Mouse (Mus musculus): ENCODE results near the gene Epb41. TPM values are rescaled to one million over a fixed set of nuclear protein-coding genes. Genes with fewer than 3 reads are reported as not detected.

Gene Epb41
- total RNA-seq (2021): 10 to 100 TPM; 70.2 to 77.8 TPM

- peak; percentile 90 for DNase-seq
- intact Hi-C loops (cut with DNase I): loop anchor here (5.0 kb wide), 2 partner anchors 173 to 213 kb away; no protein-coding TSS in a partner anchor
These were observed at the start of gene Epb41 for GRCm38 (mm10) chr4:132074933-132075769. TSS of gene Epb41 (minus strand) at chr4:132075321.

- DNase-seq: no peak
- intact Hi-C loops (cut with DNase I): no loop called here
These were observed 48.0 kb upstream of the Epb41 start for GRCm38 (mm10) chr4:132123166-132123565.

- no peak for DNase-seq
- intact Hi-C loops (cut with DNase I): no loop called here
These were observed 46.6 kb upstream of the Epb41 start for GRCm38 (mm10) chr4:132121674-132122073.

GRCm38 (mm10) chr4:132119566-132119965 is 44.4 kb upstream of the Epb41 start:
- intact Hi-C loops (cut with DNase I): loop anchor here (10.0 kb wide), 1 partner anchor 45 kb away; no protein-coding TSS in a partner anchor
- DNase-seq: no peak

GRCm38 (mm10) chr4:132116315-132116714 is 41.2 kb upstream of the Epb41 start:
- DNase-seq: no peak
- intact Hi-C loops (cut with DNase I): loop anchor here (10.0 kb wide), 1 partner anchor 48 kb away; no protein-coding TSS in a partner anchor

- peak; percentile 9 for DNase-seq
- intact Hi-C loops (cut with DNase I): loop anchor here (10.0 kb wide), 1 partner anchor 51 kb away; no protein-coding TSS in a partner anchor
These were observed 38.4 kb upstream of the Epb41 start for GRCm38 (mm10) chr4:132113411-132114095.

GRCm38 (mm10) chr4:132111227-132111626 is 36.1 kb upstream of the Epb41 start:
- intact Hi-C loops (cut with DNase I): loop anchor here (10.0 kb wide), 1 partner anchor 54 kb away; no protein-coding TSS in a partner anchor
- no peak for DNase-seq

- intact Hi-C loops (cut with DNase I): no loop called here
- DNase-seq: no peak
These were observed 33.1 kb upstream of the Epb41 start for GRCm38 (mm10) chr4:132108221-132108620.

- no peak for DNase-seq
- intact Hi-C loops (cut with DNase I): no loop called here
These were observed 26.0 kb upstream of the Epb41 start for GRCm38 (mm10) chr4:132101152-132101551.

GRCm38 (mm10) chr4:132099548-132099947 is 24.4 kb upstream of the Epb41 start:
- intact Hi-C loops (cut with DNase I): loop anchor here (5.0 kb wide), 1 partner anchor 83 kb away; no protein-coding TSS in a partner anchor
- no peak for DNase-seq

GRCm38 (mm10) chr4:132095043-132095442 is 19.9 kb upstream of the Epb41 start:
- intact Hi-C loops (cut with DNase I): loop anchor here (5.0 kb wide), 1 partner anchor 87 kb away; no protein-coding TSS in a partner anchor
- DNase-seq: no peak

- intact Hi-C loops (cut with DNase I): no loop called here
- DNase-seq: no peak
These were observed 18.8 kb upstream of the Epb41 start for GRCm38 (mm10) chr4:132093928-132094327.

- intact Hi-C loops (cut with DNase I): no loop called here
These were observed 18.0 kb upstream of the Epb41 start for GRCm38 (mm10) chr4:132093136-132093535.

GRCm38 (mm10) chr4:132088921-132089320 is 13.8 kb upstream of the Epb41 start:
- peak; percentile 56 for DNase-seq
- intact Hi-C loops (cut with DNase I): loop anchor here (5.0 kb wide), 1 partner anchor 88 kb away; no protein-coding TSS in a partner anchor

More at GRCm38 (mm10) chr4:132093136-132093535, 18.0 kb upstream of the Epb41 start:
- no peak for DNase-seq

- intact Hi-C loops (cut with DNase I): loop anchor here (5.0 kb wide), 1 partner anchor 92 kb away; no protein-coding TSS in a partner anchor
- DNase-seq: no peak
These were observed 10.0 kb upstream of the Epb41 start for GRCm38 (mm10) chr4:132085114-132085513.

GRCm38 (mm10) chr4:132080492-132080983 is 5.4 kb upstream of the Epb41 start:
- no peak for DNase-seq
- intact Hi-C loops (cut with DNase I): no loop called here

GRCm38 (mm10) chr4:132079555-132080275 is 4.6 kb upstream of the Epb41 start:
- DNase-seq: peak; percentile 69
- intact Hi-C loops (cut with DNase I): loop anchor here (2.0 to 5.0 kb wide), 3 partner anchors 103 to 217 kb away; no protein-coding TSS in a partner anchor

GRCm38 (mm10) chr4:132078296-132078714 is 3.2 kb upstream of the Epb41 start:
- DNase-seq: no peak
- intact Hi-C loops (cut with DNase I): loop anchor here (2.0 to 5.0 kb wide), 3 partner anchors 102 to 216 kb away; no protein-coding TSS in a partner anchor

- DNase-seq: no peak
- intact Hi-C loops (cut with DNase I): loop anchor here (5.0 kb wide), 2 partner anchors 175 to 215 kb away; no protein-coding TSS in a partner anchor
These were observed 2.3 kb upstream of the Epb41 start for GRCm38 (mm10) chr4:132077445-132077844.
